Mouse (Mus musculus): ENCODE measurements around the gene Ss18l1. TPM values are rescaled to one million over a fixed set of nuclear protein-coding genes. Genes with fewer than 3 reads are reported as not detected.
A peak's percentile ranks its signal among the peaks of the same experiment; 100 is the strongest.

The Ss18l1 gene
- polyA plus RNA-seq, 1 experiment: 0.07 TPM

DNA sequence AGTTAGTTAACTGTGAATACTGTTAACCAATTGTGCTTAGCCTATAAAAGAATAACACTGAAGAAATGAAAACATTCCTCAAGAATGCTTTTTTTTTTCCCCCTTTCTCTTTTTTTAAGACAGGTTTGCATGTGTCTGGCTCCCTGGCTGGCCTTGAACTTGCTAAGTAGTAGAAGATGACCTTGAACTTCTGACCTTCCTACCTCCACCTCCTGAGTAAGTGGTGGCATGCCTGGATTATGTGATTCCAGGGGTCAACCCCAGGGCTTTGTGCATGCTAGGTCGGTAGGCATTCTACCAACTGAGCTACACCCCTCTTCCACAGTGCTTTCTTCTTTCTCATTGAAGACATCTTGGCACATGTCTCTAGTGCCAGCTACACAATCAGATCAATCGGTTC, 29.4 kb downstream of the Ss18l1 start:
- H3K27me3 ChIP-seq (ENCODE audit: control insufficient read depth): no peaks in the 10 kb centered on the region
- H3K9me3 ChIP-seq (ENCODE audit: control insufficient read depth, low read length): no peaks in the 10 kb centered on the region
- H3K4me3 ChIP-seq (replicated peaks): peak overlapping the region; percentile 72
- TF ChIP-seq GATA1 (IDR thresholded peaks at IDR 0.05; ENCODE audit: low read length) (no peak), TAL1 (IDR thresholded peaks at IDR 0.05; ENCODE audit: low read length) (no peak)
- peaks cover 24% of the 10 kb centered on the region for H3K4me1 ChIP-seq (ENCODE audit: control insufficient read depth)
- H3K36me3 ChIP-seq (ENCODE audit: control insufficient read depth): peaks cover 16% of the 10 kb centered on the region

DNA sequence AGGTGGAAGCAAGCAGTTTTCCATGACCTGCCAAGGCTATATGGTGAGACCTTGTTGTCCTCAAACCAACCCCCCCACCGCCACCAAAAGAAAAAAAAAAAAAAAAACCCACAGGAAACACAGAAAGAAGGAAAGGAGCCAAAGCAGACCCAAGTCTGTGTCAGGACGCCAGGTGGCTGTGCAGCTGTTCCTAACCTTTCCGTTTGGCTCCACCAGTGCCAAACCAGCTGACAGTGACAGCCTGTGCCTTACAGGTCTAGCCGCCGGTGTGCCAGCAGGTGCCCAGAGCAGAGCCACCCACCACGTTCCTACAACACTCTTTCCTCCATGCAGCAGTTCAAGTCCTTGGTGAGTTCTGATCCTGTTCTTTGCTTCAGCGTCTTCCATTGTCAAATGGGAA, 30.6 kb downstream of the Ss18l1 start:
- Histone ChIP-seq H3K4me1 (ENCODE audit: control insufficient read depth) (peaks cover 24% of the 10 kb centered on the region), H3K4me3 (replicated peaks) (no peak overlapping the region), H3K36me3 (ENCODE audit: control insufficient read depth) (peaks cover 21% of the 10 kb centered on the region), H3K9me3 (ENCODE audit: control insufficient read depth, low read length) (no peaks in the 10 kb centered on the region), H3K27me3 (ENCODE audit: control insufficient read depth) (no peaks in the 10 kb centered on the region)
- no peak for TF ChIP-seq TAL1 (IDR thresholded peaks at IDR 0.05; ENCODE audit: low read length)
- TF ChIP-seq GATA1 (IDR thresholded peaks at IDR 0.05; ENCODE audit: low read length): no peak

- peaks cover 31% of the 10 kb centered on the region for H3K36me3 ChIP-seq (ENCODE audit: control insufficient read depth)
- H3K9me3 ChIP-seq (ENCODE audit: control insufficient read depth, low read length): no peaks in the 10 kb centered on the region
- H3K27me3 ChIP-seq (ENCODE audit: control insufficient read depth): no peaks in the 10 kb centered on the region
- H3K4me1 ChIP-seq (ENCODE audit: control insufficient read depth): peaks cover 2% of the 10 kb centered on the region
- H3K4me3 ChIP-seq (replicated peaks): no peak overlapping the region
- TF ChIP-seq GATA1 (IDR thresholded peaks at IDR 0.05; ENCODE audit: low read length) (no peak), TAL1 (IDR thresholded peaks at IDR 0.05; ENCODE audit: low read length) (no peak)
Measured at GRCm38 (mm10) chr2:180077622-180078021, 35.3 kb downstream of the Ss18l1 start.

DNA sequence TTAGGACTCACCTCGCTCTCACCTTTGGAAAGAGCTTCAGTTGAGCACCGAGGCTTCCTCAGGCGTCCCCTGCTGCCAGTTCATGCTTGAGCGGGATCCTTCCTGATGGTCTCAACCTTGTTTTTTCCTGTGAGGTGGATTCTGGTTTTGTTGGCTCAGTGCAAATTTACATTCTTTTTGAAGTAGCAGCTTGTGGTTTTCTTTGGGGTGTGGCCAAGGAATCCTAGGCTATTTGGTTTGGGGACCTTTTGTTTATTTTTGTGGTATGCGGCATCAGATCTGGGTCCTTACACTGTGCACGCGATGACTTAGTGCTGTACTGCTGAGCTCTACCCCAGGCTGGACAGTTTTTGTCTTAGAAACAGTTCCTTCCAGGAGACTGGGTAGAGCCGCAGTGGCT, 38.4 kb downstream of the Ss18l1 start:
- H3K4me3 ChIP-seq (replicated peaks): no peak overlapping the region
- H3K9me3 ChIP-seq (ENCODE audit: control insufficient read depth, low read length): no peaks in the 10 kb centered on the region
- H3K36me3 ChIP-seq (ENCODE audit: control insufficient read depth): peaks cover 46% of the 10 kb centered on the region
- TF ChIP-seq GATA1 (IDR thresholded peaks at IDR 0.05; ENCODE audit: low read length) (no peak), TAL1 (IDR thresholded peaks at IDR 0.05; ENCODE audit: low read length) (no peak)
- H3K27me3 ChIP-seq (ENCODE audit: control insufficient read depth): no peaks in the 10 kb centered on the region
- H3K4me1 ChIP-seq (ENCODE audit: control insufficient read depth): no peaks in the 10 kb centered on the region

DNA sequence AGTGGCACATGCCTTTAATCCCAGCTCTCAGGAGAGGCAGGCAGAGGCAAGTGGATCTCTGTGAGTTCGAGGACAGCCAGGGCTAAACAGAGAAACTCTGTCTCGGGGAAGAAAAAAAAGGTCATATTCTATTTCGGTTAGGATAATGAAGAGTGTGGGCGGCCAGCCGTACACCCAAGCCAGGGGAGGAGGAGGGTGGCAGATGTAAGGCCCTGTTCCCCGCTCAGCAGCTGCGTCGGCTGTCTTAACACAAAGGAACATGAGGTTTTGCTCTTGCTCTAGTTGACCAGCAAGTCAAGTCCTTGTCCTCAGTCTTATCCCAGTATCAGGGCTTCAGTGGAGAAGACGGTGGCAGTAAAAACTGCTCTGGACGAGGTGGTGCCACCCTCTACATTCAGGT, 40.8 kb downstream of the Ss18l1 start:
- Histone ChIP-seq H3K36me3 (ENCODE audit: control insufficient read depth) (peaks cover 40% of the 10 kb centered on the region), H3K4me1 (ENCODE audit: control insufficient read depth) (no peaks in the 10 kb centered on the region), H3K9me3 (ENCODE audit: control insufficient read depth, low read length) (peaks cover 2% of the 10 kb centered on the region; the same call in 1 of the 2 replicates), H3K27me3 (ENCODE audit: control insufficient read depth) (no peaks in the 10 kb centered on the region), H3K4me3 (replicated peaks) (no peak overlapping the region)
- TF ChIP-seq TAL1 (IDR thresholded peaks at IDR 0.05; ENCODE audit: low read length) (no peak), GATA1 (IDR thresholded peaks at IDR 0.05; ENCODE audit: low read length) (no peak)

DNA sequence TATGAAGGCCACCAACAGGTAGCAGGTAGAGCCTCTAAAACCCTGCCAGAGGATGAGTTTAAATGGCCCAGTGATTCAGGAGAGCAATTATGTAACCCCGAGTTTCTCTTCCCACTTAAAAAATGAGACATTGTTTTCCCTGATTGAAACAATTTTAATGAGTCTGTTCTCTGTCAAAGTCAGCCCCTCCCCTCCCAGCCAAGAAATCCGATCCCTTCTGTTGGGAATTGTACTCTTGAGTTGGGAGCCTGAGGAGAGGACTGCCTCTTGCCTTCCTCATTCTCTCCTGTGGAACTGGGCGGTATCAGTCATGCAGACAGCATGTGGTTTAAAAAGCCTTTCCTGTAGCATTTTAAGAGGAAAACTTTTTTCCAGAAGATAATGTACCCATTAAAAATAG, 42.3 kb downstream of the Ss18l1 start:
- H3K4me3 ChIP-seq (replicated peaks): no peak overlapping the region
- no peaks in the 10 kb centered on the region for H3K4me1 ChIP-seq (ENCODE audit: control insufficient read depth)
- H3K36me3 ChIP-seq (ENCODE audit: control insufficient read depth): peaks cover 33% of the 10 kb centered on the region

DNA sequence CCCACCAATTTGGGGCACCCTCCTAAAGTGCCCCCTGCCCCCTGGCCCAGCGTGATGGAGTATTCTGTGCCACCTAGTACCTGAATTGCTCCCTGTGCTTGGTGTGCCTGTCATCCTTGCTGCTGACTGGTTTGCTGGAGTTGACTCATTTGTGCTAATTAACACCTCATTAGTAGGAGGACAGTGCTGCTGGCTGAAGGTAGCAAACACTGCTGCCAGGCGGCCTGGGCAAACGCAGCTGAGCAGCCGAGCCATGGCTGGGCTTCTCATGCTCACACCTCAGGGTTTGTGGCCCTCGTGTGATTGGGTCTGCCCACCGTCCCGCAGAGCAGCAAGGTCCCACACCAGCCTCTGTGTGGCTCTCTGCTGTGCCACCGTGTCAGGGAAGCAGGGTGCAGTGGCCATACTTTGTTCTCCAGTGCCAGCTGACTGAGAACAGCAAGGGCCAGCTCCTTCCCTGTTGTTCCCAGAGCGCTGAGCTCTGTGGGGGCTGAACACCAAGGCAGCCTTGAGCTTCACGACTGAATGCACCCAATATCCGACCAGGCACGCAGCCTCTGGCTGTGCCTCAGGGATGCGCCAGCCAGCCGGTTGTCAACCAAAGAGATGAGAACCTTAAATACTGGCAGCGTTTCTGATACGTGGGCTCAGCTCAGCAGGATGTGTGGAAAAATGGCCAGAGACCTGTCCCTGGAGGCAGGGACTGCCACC, 43.8 kb downstream of the Ss18l1 start:
- H3K9me3 ChIP-seq (ENCODE audit: control insufficient read depth, low read length): peaks cover 2% of the 10 kb centered on the region; the same call in 1 of the 2 replicates
- no peaks in the 10 kb centered on the region for H3K4me1 ChIP-seq (ENCODE audit: control insufficient read depth)
- H3K4me3 ChIP-seq (replicated peaks): no peak overlapping the region
- TF ChIP-seq TAL1 (IDR thresholded peaks at IDR 0.05; ENCODE audit: low read length): no peak
- TF ChIP-seq GATA1 (IDR thresholded peaks at IDR 0.05; ENCODE audit: low read length): no peak
- peaks cover 33% of the 10 kb centered on the region for H3K36me3 ChIP-seq (ENCODE audit: control insufficient read depth)
- H3K27me3 ChIP-seq (ENCODE audit: control insufficient read depth): no peaks in the 10 kb centered on the region

More for the DNA sequence above, 42.3 kb downstream of the Ss18l1 start:
- peaks cover 2% of the 10 kb centered on the region; the same call in 1 of the 2 replicates for H3K9me3 ChIP-seq (ENCODE audit: control insufficient read depth, low read length)
- no peaks in the 10 kb centered on the region for H3K27me3 ChIP-seq (ENCODE audit: control insufficient read depth)
- TF ChIP-seq TAL1 (IDR thresholded peaks at IDR 0.05; ENCODE audit: low read length): no peak

GRCm38 (mm10) chr2:180086637-180087027, 44.3 kb downstream of the Ss18l1 start:
- Histone ChIP-seq H3K9me3 (ENCODE audit: control insufficient read depth, low read length) (peaks cover 2% of the 10 kb centered on the region; the same call in 1 of the 2 replicates), H3K4me3 (replicated peaks) (no peak overlapping the region), H3K4me1 (ENCODE audit: control insufficient read depth) (no peaks in the 10 kb centered on the region), H3K36me3 (ENCODE audit: control insufficient read depth) (peaks cover 32% of the 10 kb centered on the region), H3K27me3 (ENCODE audit: control insufficient read depth) (no peaks in the 10 kb centered on the region)
- no peak for TF ChIP-seq GATA1 (IDR thresholded peaks at IDR 0.05; ENCODE audit: low read length)
- TF ChIP-seq TAL1 (IDR thresholded peaks at IDR 0.05; ENCODE audit: low read length): no peak

GRCm38 (mm10) chr2:180087472-180087871, 45.2 kb downstream of the Ss18l1 start:
- Histone ChIP-seq H3K36me3 (ENCODE audit: control insufficient read depth) (peaks cover 25% of the 10 kb centered on the region), H3K4me3 (replicated peaks) (no peak overlapping the region), H3K9me3 (ENCODE audit: control insufficient read depth, low read length) (peaks cover 2% of the 10 kb centered on the region; the same call in 1 of the 2 replicates), H3K27me3 (ENCODE audit: control insufficient read depth) (no peaks in the 10 kb centered on the region), H3K4me1 (ENCODE audit: control insufficient read depth) (no peaks in the 10 kb centered on the region)
- TF ChIP-seq GATA1 (IDR thresholded peaks at IDR 0.05; ENCODE audit: low read length) (no peak), TAL1 (IDR thresholded peaks at IDR 0.05; ENCODE audit: low read length) (no peak)
